Comparison of ENCODE assay signal across 25 mouse cellular contexts in the genomic region with DNA sequence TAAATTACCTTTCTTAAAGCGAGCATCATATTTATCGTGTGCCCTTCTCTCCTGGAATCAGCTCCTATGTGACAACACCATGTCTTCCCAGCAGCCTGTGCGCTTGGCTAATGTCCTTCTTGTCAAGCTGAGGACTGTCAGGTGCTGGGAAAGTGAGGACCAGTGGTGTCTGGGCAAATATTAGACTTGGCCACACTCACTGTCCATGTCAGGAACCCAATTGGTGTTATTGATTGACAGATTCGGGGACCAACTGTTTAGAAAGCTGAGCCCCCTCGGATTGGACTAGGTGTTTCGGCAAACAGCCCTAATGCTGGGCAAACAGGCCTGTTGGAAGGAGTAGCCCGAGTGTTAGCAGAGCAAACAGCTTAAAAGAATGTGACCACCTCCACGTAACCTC.
A peak's percentile ranks its signal among the peaks of the same experiment; 100 is the strongest.
DNase-seq lines count a peak whose midpoint lies in the region; ATAC-seq and TF ChIP-seq lines count a peak whose summit lies in the region.
"Had no signal": no experiment of that assay in that cellular context is flagged by ENCODE, and none has a peak within 500 bp of the region (broad histone marks: within the 10 kb centered on the region; RNA-seq: fewer than 3 reads in every experiment).

No protein-coding gene starts in this region.

- no peak for ATAC-seq in liver, embryonic 14.5 days (ENCODE audit: insufficient read depth)
- ATAC-seq in liver, embryonic 11.5 days (replicated peaks; ENCODE audit: low FRiP score) = no peak
- ATAC-seq in lung, embryonic 15.5 days (ENCODE audit: borderline replicate concordance, extremely low read depth, low FRiP score, low TSS enrichment) = no peak
- ATAC-seq in stomach, embryonic 16.5 days (ENCODE audit: insufficient read depth, low FRiP score) = peak; percentile 44; the same call in 1 of the 2 replicates
- ATAC-seq: forebrain, embryonic 14.5 days; forebrain, postnatal 0 days; Patski had no signal

- 59% methylated on average over 8 of the region's 8 CpGs for WGBS in liver, embryonic 14.5 days (ENCODE audit: insufficient replicate concordance)
- WGBS in liver, embryonic 11.5 days = 69% methylated on average over 8 of the region's 8 CpGs
- WGBS in lung, embryonic 15.5 days = 61% methylated on average over 8 of the region's 8 CpGs
- WGBS in stomach, embryonic 16.5 days = 63% methylated on average over 8 of the region's 8 CpGs

- H3K4me1 ChIP-seq in liver, embryonic 14.5 days (replicated peaks; ENCODE audit: control insufficient read depth in 2 of 2, insufficient read depth in 2 of 2, low read length in 1 of 2) = peaks cover 0 to 10% of the 10 kb centered on the region in 2 experiments; a peak in 1 of 4 replicates
- no peaks in the 10 kb centered on the region for H3K4me1 ChIP-seq in liver, embryonic 11.5 days (replicated peaks; ENCODE audit: control insufficient read depth, insufficient read depth, low read length)
- peaks cover 22% of the 10 kb centered on the region; the same call in 1 of the 2 replicates for H3K4me1 ChIP-seq in lung, embryonic 15.5 days
- peaks cover 10% of the 10 kb centered on the region; the same call in 1 of the 2 replicates for H3K4me1 ChIP-seq in stomach, embryonic 16.5 days (ENCODE audit: control insufficient read depth, insufficient read depth, low read length)
- H3K4me1 ChIP-seq: embryonic facial prominence, embryonic 12.5 days; embryonic facial prominence, embryonic 15.5 days; hindbrain, embryonic 12.5 days had no signal

- H3K4me3 ChIP-seq in liver, embryonic 14.5 days (ENCODE audit: insufficient read depth in 1 of 2, low read depth in 2 of 2, low read length in 2 of 2) = no peak overlapping the region
- H3K4me3 ChIP-seq in liver, embryonic 11.5 days (ENCODE audit: low read depth, low read length) = no peak overlapping the region
- no peak overlapping the region for H3K4me3 ChIP-seq in lung, embryonic 15.5 days
- no peak overlapping the region for H3K4me3 ChIP-seq in stomach, embryonic 16.5 days (replicated peaks; ENCODE audit: low read length)
- H3K4me3 ChIP-seq: embryonic facial prominence, embryonic 12.5 days; embryonic facial prominence, embryonic 15.5 days; gastrocnemius, adult 2 months; hindbrain, embryonic 12.5 days had no signal

- H3K27ac ChIP-seq in liver, embryonic 14.5 days = no peak overlapping the region
- H3K27ac ChIP-seq in liver, embryonic 11.5 days (ENCODE audit: low read depth, low read length) = no peak overlapping the region
- peak overlapping the region; percentile 15; the same call in 1 of the 2 replicates for H3K27ac ChIP-seq in lung, embryonic 15.5 days
- no peak overlapping the region for H3K27ac ChIP-seq in stomach, embryonic 16.5 days (ENCODE audit: low read length)
- H3K27ac ChIP-seq: embryonic facial prominence, embryonic 12.5 days; embryonic facial prominence, embryonic 15.5 days; gastrocnemius, adult 2 months; hindbrain, embryonic 12.5 days had no signal

- no peaks in the 10 kb centered on the region for H3K36me3 ChIP-seq in liver, embryonic 14.5 days (replicated peaks; ENCODE audit: control insufficient read depth, insufficient read depth, low read depth)
- no peaks in the 10 kb centered on the region for H3K36me3 ChIP-seq in liver, embryonic 11.5 days (ENCODE audit: control insufficient read depth, insufficient read depth, low read length)
- no peaks in the 10 kb centered on the region for H3K36me3 ChIP-seq in lung, embryonic 15.5 days
- no peaks in the 10 kb centered on the region for H3K36me3 ChIP-seq in stomach, embryonic 16.5 days (ENCODE audit: control insufficient read depth, insufficient read depth, low read length)
- H3K36me3 ChIP-seq: embryonic facial prominence, embryonic 12.5 days; embryonic facial prominence, embryonic 15.5 days; G1E; hindbrain, embryonic 12.5 days had no signal

- intact Hi-C loops in left cerebral cortex, postnatal 10 days (cut with DNase I) = no loop called here

- H3K4me2 ChIP-seq in liver, embryonic 14.5 days (ENCODE audit: low read depth) = no peak overlapping the region
- H3K4me2 ChIP-seq in liver, embryonic 11.5 days = no peak overlapping the region
- H3K4me2 ChIP-seq in lung, embryonic 15.5 days = no peak overlapping the region
- H3K4me2 ChIP-seq in stomach, embryonic 16.5 days (ENCODE audit: low read depth, low read length) = no peak overlapping the region
- H3K4me2 ChIP-seq: embryonic facial prominence, embryonic 12.5 days; embryonic facial prominence, embryonic 15.5 days; heart, embryonic 11.5 days; hindbrain, embryonic 12.5 days had no signal

- H3K9me3 ChIP-seq in liver, embryonic 14.5 days (ENCODE audit: control insufficient read depth, low read length) = no peaks in the 10 kb centered on the region
- H3K9me3 ChIP-seq in liver, embryonic 11.5 days (ENCODE audit: control insufficient read depth, low read length) = no peaks in the 10 kb centered on the region
- no peaks in the 10 kb centered on the region for H3K9me3 ChIP-seq in lung, embryonic 15.5 days
- no peaks in the 10 kb centered on the region for H3K9me3 ChIP-seq in stomach, embryonic 16.5 days (replicated peaks; ENCODE audit: control insufficient read depth, low read length)
- H3K9me3 ChIP-seq: embryonic facial prominence, embryonic 12.5 days; embryonic facial prominence, embryonic 15.5 days; G1E; hindbrain, embryonic 12.5 days had no signal

- TF ChIP-seq CTCF in liver, embryonic 14.5 days (IDR thresholded peaks at IDR 0.05; ENCODE audit: low read depth) = no peak

- DNase-seq in liver, embryonic 14.5 days (ENCODE audit: low read depth in 3 of 3, low spot score in 3 of 3) = peak; percentile 14 to 35 (median 24)
- DNase-seq in liver, embryonic 11.5 days (ENCODE audit: low spot score) = no peak
- no peak for DNase-seq in lung, postnatal 36 days
- no peak for DNase-seq in left cerebral cortex, postnatal 10 days (ENCODE audit: extremely low spot score in 1 of 2, low spot score in 2 of 2)
- no peak for DNase-seq in left cerebral cortex, adult 9 months (ENCODE audit: low spot score in 2 of 2)
- DNase-seq: adrenal gland, postnatal 14 days; B cell, adult 2 months; cerebellum, adult 11 months; cerebellum, adult 2 months; cerebellum, adult 9-11 months; cerebellum, postnatal 25 days; forebrain, postnatal 0 days; gastrocnemius, adult 2 months; gastrocnemius, postnatal 14 days; heart, adult 11 months had no signal

- no peak overlapping the region for H3K9ac ChIP-seq in liver, embryonic 14.5 days (replicated peaks)
- H3K9ac ChIP-seq in liver, embryonic 11.5 days (ENCODE audit: low read depth, low read length) = no peak overlapping the region
- no peak overlapping the region for H3K9ac ChIP-seq in lung, embryonic 15.5 days
- H3K9ac ChIP-seq in stomach, embryonic 16.5 days (ENCODE audit: low read length) = no peak overlapping the region
- H3K9ac ChIP-seq: embryonic facial prominence, embryonic 12.5 days; embryonic facial prominence, embryonic 15.5 days; forebrain, postnatal 0 days; hindbrain, embryonic 12.5 days had no signal

- no peak for TF ChIP-seq EP300 in liver, embryonic 14.5 days (IDR thresholded peaks at IDR 0.05; ENCODE audit: low read depth)

- no peaks in the 10 kb centered on the region for H3K27me3 ChIP-seq in liver, embryonic 14.5 days (ENCODE audit: control insufficient read depth, insufficient read depth, low read length)
- no peaks in the 10 kb centered on the region; the same call in 1 of the 2 replicates for H3K27me3 ChIP-seq in liver, embryonic 11.5 days (replicated peaks; ENCODE audit: control insufficient read depth, insufficient read depth, low read length)
- H3K27me3 ChIP-seq in lung, embryonic 15.5 days = 0 out of 2 replicates have a peak, but pooled peaks cover 3% of the 10 kb centered on the region
- no peaks in the 10 kb centered on the region for H3K27me3 ChIP-seq in stomach, embryonic 16.5 days (ENCODE audit: control insufficient read depth, insufficient read depth, low read length)
- H3K27me3 ChIP-seq: CH12.LX; embryonic facial prominence, embryonic 12.5 days; embryonic facial prominence, embryonic 15.5 days; hindbrain, embryonic 12.5 days; Patski had no signal

Comparison
In these comparisons a context has a peak if more than half of its experiments do, and no peak if none do; other contexts are left out.
1. DNase-seq: peak in liver, embryonic 14.5 days (3 of 3); none in liver, embryonic 11.5 days (single experiment), lung, postnatal 36 days (single experiment), left cerebral cortex, postnatal 10 days (0 of 2) and left cerebral cortex, adult 9 months (0 of 2).